Mouse (Mus musculus) small intestine, adult 2 months (tissue): ENCODE results near the gene Fgfbp1. TPM values are rescaled to one million over a fixed set of nuclear protein-coding genes. Genes with fewer than 3 reads are reported as not detected.

ENCODE experiments used
- H3K27ac ChIP-seq: fragments of 200-500 bp; 2 replicates; pipeline ENCODE4 v1.5.1; 2012; ENCODE audit warnings: low read depth, low read length, control low read depth, inconsistent platforms; ENCODE audit not compliant: insufficient read depth
- H3K27me3 ChIP-seq: fragments of 200-500 bp; 2 replicates; pipeline ENCODE4 v1.6.1; 2012; ENCODE audit warnings: mild to moderate bottlenecking, moderate library complexity, low read length, inconsistent platforms; ENCODE audit not compliant: control insufficient read depth, insufficient read depth
- H3K36me3 ChIP-seq: fragments of 200-500 bp; 2 replicates; pipeline ENCODE4 v1.6.1; 2012; ENCODE audit warnings: mild to moderate bottlenecking, low read length, control low read depth, inconsistent platforms; ENCODE audit not compliant: control insufficient read depth, insufficient read depth
- H3K4me1 ChIP-seq: fragments of 200-500 bp; 2 replicates; pipeline ENCODE4 v1.6.1; 2012; ENCODE audit warnings: low read length, inconsistent platforms, mixed read lengths; ENCODE audit not compliant: control insufficient read depth, insufficient read depth, insufficient read length
- H3K4me3 ChIP-seq: fragments of 200-500 bp; 2 replicates; pipeline ENCODE4 v1.5.1; 2012; ENCODE audit warnings: low read depth, mild to moderate bottlenecking, control low read depth, inconsistent platforms, low read length, moderate library complexity
- CTCF ChIP-seq: fragments of 200-500 bp; IDR thresholded peaks from 2 replicates; pipeline ENCODE4 v1.5.1; 2012; ENCODE audit warnings: low read depth, mild to moderate bottlenecking, control low read depth, inconsistent platforms, low read length, moderate library complexity, mixed read lengths; ENCODE audit not compliant: insufficient replicate concordance, insufficient read length; ENCODE audit errors: extremely low read depth
- POLR2A ChIP-seq: fragments of 200-500 bp; IDR thresholded peaks from 2 replicates; pipeline ENCODE4 v1.6.1; 2012; ENCODE audit warnings: low read depth, mild to moderate bottlenecking, control low read depth, inconsistent platforms, low read length, moderate library complexity
- WGBS: fragments of 180-500 bp; shearing (Covaris S2); methylation state at CpG from one replicate; pipeline ENCODE4 v1.1.7; 2018; 5-methylcytosine and 5-hydroxymethylcytosine counted together
- polyA plus RNA-seq: library from polyadenylated mRNA; depleted of rRNA; stranded (reverse); fragments of >200 nt; gene quantifications from 2 replicates; pipeline ENCODE4 v1.2.3, GENCODE M21; 2012; rRNA removed

Gene Fgfbp1
- polyA plus RNA-seq, 1 experiment = 8.9 TPM

GRCm38 (mm10) chr5:43933269-43933668 lies 48.3 kb downstream of the Fgfbp1 start:
- H3K27ac ChIP-seq = no peak overlapping the region
- H3K36me3 ChIP-seq = no peaks in the 10 kb centered on the region
- H3K4me1 ChIP-seq = no peaks in the 10 kb centered on the region
- no peak overlapping the region for H3K4me3 ChIP-seq
- TF ChIP-seq POLR2A (no peak), CTCF (no peak)
- H3K27me3 ChIP-seq = no peaks in the 10 kb centered on the region
- 27% methylated on average over 2 of the region's 2 CpGs for WGBS

Other genes with a start within 250 kb of the Fgfbp1 start
- 25.9 and 87.8 TPM in 2 replicates for gene Bst1, start 162.9 kb downstream of the Fgfbp1 start, polyA plus RNA-seq
- 12.0 and 25.8 TPM in 2 replicates for gene Fbxl5, start 160.1 kb downstream of the Fgfbp1 start, polyA plus RNA-seq
- 12.4 and 17.6 TPM in 2 replicates for gene Cd38, start 113.2 kb downstream of the Fgfbp1 start, polyA plus RNA-seq
- gene Gm7879, start 68.6 kb downstream of the Fgfbp1 start, polyA plus RNA-seq = not detected in 2 replicates
- gene Prom1, start 120.3 kb upstream of the Fgfbp1 start, polyA plus RNA-seq = 3.1 and 5.9 TPM in 2 replicates
- 8.4 and 13.9 TPM in 2 replicates for gene Tapt1, start 244.8 kb upstream of the Fgfbp1 start, polyA plus RNA-seq